Mouse (Mus musculus): ENCODE data around the gene Rab6b.

- TF ChIP-seq CTCF (IDR thresholded peaks at IDR 0.05; ENCODE audit: low read depth) (no peak), EP300 (IDR thresholded peaks at IDR 0.05; ENCODE audit: low read depth) (no peak)
Measured at GRCm38 (mm10) chr9:103134450-103135030, 23.0 kb downstream of the Rab6b start.
